Mouse (Mus musculus) myocyte (in vitro differentiated cells): ENCODE results near the gene Rasal1.

Experiments
- MAX ChIP-seq: IDR thresholded peaks from one replicate; pipeline ENCODE4 v1.6.1; 2011; ENCODE audit warnings: low read depth, mild to moderate bottlenecking, control low read depth
- MYOG ChIP-seq, 3 experiments: IDR thresholded peaks; one replicate each; pipeline ENCODE4 v1.6.1; 2011; ENCODE audit warnings: control low read depth in 2 of 3, low read depth in 2 of 3, mild to moderate bottlenecking in 2 of 3; ENCODE audit not compliant: insufficient read length in 2 of 3, control insufficient read depth in 1 of 3, insufficient read depth in 1 of 3
- POLR2A ChIP-seq: IDR thresholded peaks from one replicate; pipeline ENCODE4 v1.6.1; 2011; ENCODE audit warnings: low read depth, mild to moderate bottlenecking, control low read depth, moderate library complexity; ENCODE audit not compliant: insufficient read length
- POLR2AphosphoS2 ChIP-seq: IDR thresholded peaks from one replicate; pipeline ENCODE4 v1.6.1; 2011; ENCODE audit warnings: low read depth, control low read depth; ENCODE audit not compliant: insufficient read length
- USF1 ChIP-seq: IDR thresholded peaks from one replicate; pipeline ENCODE4 v1.6.1; 2011; ENCODE audit warnings: low read depth, mild to moderate bottlenecking, control low read depth, moderate library complexity

- no peak for TF ChIP-seq POLR2A
- no peak for TF ChIP-seq POLR2AphosphoS2
- no peak for TF ChIP-seq MAX
- no peak for TF ChIP-seq MYOG (IDR thresholded peaks at IDR 0.05; ENCODE audit: control insufficient read depth in 1 of 3, insufficient read depth in 1 of 3, insufficient read length in 2 of 3, low read depth in 2 of 3)
- no peak for TF ChIP-seq USF1
These were observed 48.3 kb downstream of the Rasal1 start for GRCm38 (mm10) chr5:120696865-120697264.
